Mouse (Mus musculus) liver, postnatal 0 days (tissue): Measurements from ENCODE around the gene Krt20.

Source experiments
- CTCF ChIP-seq: sonication (generic); IDR thresholded peaks from 2 replicates; pipeline ENCODE4 v1.5.1; 2016; ENCODE audit warnings: antibody characterized with exemption, low read depth
- EP300 ChIP-seq: IDR thresholded peaks from 2 replicates; pipeline ENCODE4 v1.6.1; 2016; ENCODE audit warnings: antibody characterized with exemption, low read depth, mild to moderate bottlenecking

DNA sequence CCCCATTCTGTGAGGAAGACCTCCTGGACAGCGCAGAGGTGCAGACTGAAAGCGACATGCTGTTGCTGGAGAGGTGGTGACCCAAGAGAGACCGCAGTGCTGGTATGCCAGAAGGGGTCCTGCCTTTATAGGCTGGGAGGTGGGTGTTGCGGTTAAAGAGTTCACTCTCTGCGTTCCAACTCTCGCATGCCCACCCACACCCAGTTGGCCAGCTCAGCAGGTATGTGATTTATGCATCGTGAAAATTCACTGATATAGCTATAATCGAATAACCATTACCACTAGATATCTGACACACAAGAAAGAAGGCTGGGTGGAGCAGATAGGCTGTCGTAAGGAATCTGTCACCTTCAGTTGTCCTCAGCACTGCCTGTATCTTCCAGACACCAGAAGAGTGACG lies 15.8 kb downstream of the Krt20 start, which contains the start of gene Krt12:
- no peak for TF ChIP-seq EP300
- no peak for TF ChIP-seq CTCF
